Mouse (Mus musculus) thymus, postnatal 10 days (tissue): ENCODE results near the gene Ccdc182.

ENCODE experiments used
- DNase-seq, 2 experiments: peaks; one replicate each; pipeline ENCODE4 v3.0.0; 2021; ENCODE audit warnings: low spot score in 2 of 2

Ccdc182 gene

GRCm38 (mm10) chr11:88328813-88329595 is 35.1 kb downstream of the Ccdc182 start:
- DNase-seq = no peak

GRCm38 (mm10) chr11:88330799-88331198 is 36.9 kb downstream of the Ccdc182 start:
- no peak for DNase-seq

DNA sequence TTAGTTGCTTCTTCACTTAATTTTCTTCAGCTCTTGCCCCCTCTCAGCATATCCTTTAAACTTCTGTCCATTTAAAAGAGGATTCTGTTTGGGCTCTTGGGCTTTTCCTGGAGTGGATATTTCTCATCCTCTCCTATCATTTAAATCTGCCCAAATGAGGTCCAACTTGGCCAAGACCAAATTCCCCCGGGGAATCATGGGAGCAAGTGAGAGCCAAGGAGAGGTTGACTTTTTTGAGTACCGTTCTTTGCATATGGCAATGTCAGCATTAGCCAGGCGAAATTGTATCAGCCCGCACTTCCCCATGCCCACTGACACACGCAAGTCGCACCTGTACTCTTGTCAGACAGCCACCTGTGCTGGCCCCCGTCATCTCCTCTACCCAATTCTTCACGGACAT is 37.9 kb downstream of the Ccdc182 start:
- no peak for DNase-seq

- no peak for DNase-seq
Observed at GRCm38 (mm10) chr11:88332309-88332934, 38.6 kb downstream of the Ccdc182 start.

DNA sequence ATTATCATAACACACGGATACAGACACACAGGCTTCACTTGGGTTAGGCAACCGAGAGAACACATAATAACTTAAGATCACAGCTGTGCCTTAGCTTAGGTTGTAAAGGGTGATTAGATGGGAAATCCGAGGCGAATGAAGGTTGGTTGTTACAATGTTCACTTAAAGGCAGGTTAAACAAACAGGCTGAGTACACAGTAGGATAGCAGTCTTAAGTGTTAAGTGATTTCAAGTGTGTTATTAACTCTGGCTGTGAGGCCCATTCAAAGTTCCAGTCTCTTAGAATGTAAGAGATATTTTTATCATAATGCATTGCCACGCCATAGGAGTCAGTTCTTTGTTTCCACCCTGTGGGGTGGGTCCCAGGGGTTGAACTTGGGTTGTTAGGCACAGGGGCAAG is 41.0 kb downstream of the Ccdc182 start:
- no peak for DNase-seq

- no peak for DNase-seq
Observed at GRCm38 (mm10) chr11:88337926-88338325, 44.1 kb downstream of the Ccdc182 start.
